Mouse (Mus musculus) activated CD4-positive, CD25-positive, alpha-beta regulatory T cell, adult 9 weeks (primary cell): ENCODE measurements around the gene Pln. TPM values are rescaled to one million over a fixed set of nuclear protein-coding genes. Genes with fewer than 3 reads are reported as not detected.

Experiments
- polyA plus RNA-seq: library from polyadenylated mRNA; unstranded; fragments of 100-300 nt; shearing (Covaris generic); gene quantifications from one replicate; pipeline ENCODE4 v1.2.1, GENCODE M21; 2017

The Pln gene
- 1.7 TPM for polyA plus RNA-seq

DNA sequence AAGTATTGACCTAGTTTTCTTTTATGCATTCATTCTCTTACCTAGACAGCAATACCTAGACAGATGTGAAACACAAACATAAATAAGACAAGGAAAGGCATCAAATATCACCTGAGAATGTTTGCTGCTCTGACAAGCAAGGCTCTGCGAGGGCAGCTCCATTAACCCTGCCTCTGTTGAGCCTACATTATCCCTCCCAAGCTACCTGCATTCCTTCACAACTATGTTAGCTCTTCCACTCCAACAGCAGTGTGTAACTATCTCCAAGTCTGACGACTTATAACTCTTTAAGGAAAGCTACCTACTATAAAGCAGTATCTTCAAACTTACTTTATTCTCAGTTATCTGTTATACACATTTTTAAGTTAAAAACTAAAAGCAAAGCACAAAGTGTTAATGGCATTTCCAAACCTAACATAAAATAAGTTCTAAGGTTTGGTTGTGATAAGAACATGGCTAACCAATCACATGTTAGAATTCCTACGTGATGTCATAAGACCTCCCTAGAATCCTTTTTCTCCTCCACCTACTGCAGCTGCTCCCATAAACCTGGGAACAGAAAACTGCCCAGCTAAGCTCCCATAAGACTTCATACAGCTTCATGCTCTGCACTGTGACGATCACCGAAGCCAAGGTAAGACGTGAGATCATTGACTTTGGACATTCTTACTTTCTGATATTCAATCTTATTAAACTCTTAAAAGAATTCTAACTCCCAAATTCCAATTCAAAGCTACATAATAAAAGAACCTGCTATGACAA, at the start of gene Pln:
Gene Pln (plus strand): TSS at position 506 of the 762 bp plus-strand sequence.

GRCm38 (mm10) chr10:53379709-53380106, 42.2 kb downstream of the Pln start, which contains the start of gene Cep85l:
Gene Cep85l (minus strand): TSS chr10:53379947.

Other genes with a start within 250 kb of the Pln start
- gene Cep85l, start 42.3 kb downstream of the Pln start, polyA plus RNA-seq, result 3.2 TPM